Mouse (Mus musculus): ENCODE results near the gene Ddah1. TPM values are rescaled to one million over a fixed set of nuclear protein-coding genes. Genes with fewer than 3 reads are reported as not detected.

The Ddah1 gene
- polyA plus RNA-seq, 1 experiment, result 43.7 TPM

DNA sequence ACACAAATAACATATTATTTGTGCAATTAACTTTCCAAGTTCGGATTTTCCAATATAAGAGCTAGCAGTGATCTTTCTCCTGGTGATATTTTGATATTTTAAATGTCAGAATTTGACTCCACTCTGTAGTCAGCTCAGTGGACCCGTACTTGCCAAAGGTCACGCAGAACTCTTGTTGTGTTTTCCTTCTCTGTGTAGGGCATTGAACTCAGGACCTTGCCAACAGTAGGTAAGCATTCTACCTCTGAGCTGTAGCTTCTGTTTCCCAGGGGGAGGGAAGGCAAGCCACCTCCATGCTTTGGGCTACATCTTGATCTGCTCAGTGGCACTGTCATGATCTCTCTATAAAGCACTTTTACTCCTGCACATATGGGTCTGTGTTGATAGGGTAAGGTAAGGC lies 2.1 kb downstream of the Ddah1 start:
- Histone ChIP-seq H3K4me3 (ENCODE audit: low read depth, low read length) (no peak overlapping the region), H3K9ac (ENCODE audit: low read depth, poor library complexity, severe bottlenecking) (no peak overlapping the region), H3K9me3 (replicated peaks; ENCODE audit: control insufficient read depth, insufficient read depth, low read length, poor library complexity, severe bottlenecking) (no peaks in the 10 kb centered on the region), H3K4me1 (ENCODE audit: control insufficient read depth, insufficient read depth, low read length) (peaks cover 5% of the 10 kb centered on the region), H3K27me3 (ENCODE audit: control insufficient read depth, insufficient read depth, low read length, poor library complexity, severe bottlenecking) (no peaks in the 10 kb centered on the region; the same call in 1 of the 2 replicates), H3K27ac (ENCODE audit: insufficient read depth, low read length) (no peak overlapping the region), H3K36me3 (ENCODE audit: control insufficient read depth, insufficient read depth, low read length, poor library complexity, severe bottlenecking) (no peaks in the 10 kb centered on the region)
- TF ChIP-seq POLR2A (IDR thresholded peaks at IDR 0.05; ENCODE audit: insufficient read depth, low read length) (no peak), EP300 (IDR thresholded peaks at IDR 0.05; ENCODE audit: insufficient read depth, low read depth, low read length) (no peak), CTCF (IDR thresholded peaks at IDR 0.05; ENCODE audit: low read depth, low read length) (no peak)

DNA sequence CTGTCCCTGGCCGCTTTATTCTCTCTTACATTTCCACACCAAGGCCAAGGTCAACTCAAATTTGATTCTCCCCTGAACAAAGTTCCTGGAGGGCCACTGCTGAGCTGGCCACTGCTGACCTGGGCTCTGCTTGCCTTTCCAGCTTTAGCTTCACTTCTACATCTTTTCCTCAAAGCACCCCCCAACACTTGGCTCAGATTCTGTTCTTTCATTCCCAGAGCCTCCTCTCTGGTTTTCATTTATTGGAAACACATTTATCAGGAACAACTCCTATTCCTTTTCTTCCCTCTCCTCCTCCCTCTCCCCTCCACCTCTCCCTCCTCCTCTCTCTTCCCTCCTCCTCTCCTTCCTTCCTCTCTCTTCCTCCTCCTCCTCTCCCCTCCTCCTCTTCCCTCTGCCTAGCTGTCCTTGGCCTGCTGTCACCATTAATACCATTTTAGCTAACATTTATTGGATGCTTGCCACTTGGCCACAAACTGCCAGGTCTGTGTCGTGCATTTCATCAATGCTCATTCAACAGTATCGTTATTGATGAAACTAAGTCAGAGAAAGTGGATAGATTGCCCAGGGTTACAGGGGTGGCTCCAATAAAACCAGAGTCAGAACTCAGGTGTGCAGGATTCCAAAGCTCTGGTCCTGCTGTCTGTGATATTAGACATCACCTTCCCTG lies 3.2 kb downstream of the Ddah1 start:
- no peaks in the 10 kb centered on the region for H3K9me3 ChIP-seq (replicated peaks; ENCODE audit: control insufficient read depth, insufficient read depth, low read length, poor library complexity, severe bottlenecking)
- no peak overlapping the region for H3K9ac ChIP-seq (ENCODE audit: low read depth, poor library complexity, severe bottlenecking)
- no peaks in the 10 kb centered on the region; the same call in 1 of the 2 replicates for H3K27me3 ChIP-seq (ENCODE audit: control insufficient read depth, insufficient read depth, low read length, poor library complexity, severe bottlenecking)
- no peak overlapping the region for H3K4me3 ChIP-seq (ENCODE audit: low read depth, low read length)
- H3K36me3 ChIP-seq (ENCODE audit: control insufficient read depth, insufficient read depth, low read length, poor library complexity, severe bottlenecking), result no peaks in the 10 kb centered on the region
- H3K4me1 ChIP-seq (ENCODE audit: control insufficient read depth, insufficient read depth, low read length), result peaks cover 5% of the 10 kb centered on the region
- TF ChIP-seq EP300 (IDR thresholded peaks at IDR 0.05; ENCODE audit: insufficient read depth, low read depth, low read length) (no peak), CTCF (IDR thresholded peaks at IDR 0.05; ENCODE audit: low read depth, low read length) (no peak), POLR2A (IDR thresholded peaks at IDR 0.05; ENCODE audit: insufficient read depth, low read length) (no peak)
- H3K27ac ChIP-seq (ENCODE audit: insufficient read depth, low read length), result no peak overlapping the region

DNA sequence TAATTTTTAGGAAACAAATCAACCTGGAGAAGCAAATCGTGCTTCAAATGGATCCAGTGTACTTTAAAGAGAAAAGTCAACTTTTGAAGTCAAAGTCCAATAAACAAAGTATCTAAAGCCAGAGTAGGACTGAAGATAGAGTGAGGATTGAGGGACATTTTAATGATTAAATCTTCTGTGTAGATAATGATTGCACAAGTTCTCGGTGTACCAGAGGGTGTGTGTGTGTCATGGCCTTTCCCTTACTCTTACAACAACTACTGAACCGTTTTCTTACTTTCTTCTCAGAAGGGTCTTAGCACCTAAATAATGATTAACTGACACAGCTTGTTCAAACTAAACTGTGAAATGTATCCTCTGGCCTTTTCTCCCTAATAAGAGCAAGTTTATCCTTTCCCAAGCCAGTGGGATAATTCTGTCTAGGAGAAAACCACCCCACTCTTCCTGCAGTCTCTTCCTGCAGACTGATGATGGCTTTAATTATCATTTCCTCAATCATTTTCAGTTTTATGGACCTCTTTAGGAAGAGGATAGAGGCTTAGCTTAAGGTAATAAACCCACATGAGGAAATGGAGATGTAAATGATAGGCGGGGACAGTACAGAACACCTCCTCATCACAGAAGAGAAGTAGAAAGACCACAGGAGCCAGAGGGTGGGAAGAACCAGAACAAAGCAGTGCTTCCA lies 4.6 kb downstream of the Ddah1 start:
- no peak overlapping the region for H3K4me3 ChIP-seq (ENCODE audit: low read depth, low read length)
- H3K27ac ChIP-seq (ENCODE audit: insufficient read depth, low read length), result no peak overlapping the region
- H3K4me1 ChIP-seq (ENCODE audit: control insufficient read depth, insufficient read depth, low read length), result peaks cover 5% of the 10 kb centered on the region
- no peaks in the 10 kb centered on the region for H3K36me3 ChIP-seq (ENCODE audit: control insufficient read depth, insufficient read depth, low read length, poor library complexity, severe bottlenecking)
- no peaks in the 10 kb centered on the region for H3K27me3 ChIP-seq (ENCODE audit: control insufficient read depth, insufficient read depth, low read length, poor library complexity, severe bottlenecking)
- H3K9me3 ChIP-seq (replicated peaks; ENCODE audit: control insufficient read depth, insufficient read depth, low read length, poor library complexity, severe bottlenecking), result no peaks in the 10 kb centered on the region
- no peak for TF ChIP-seq POLR2A (IDR thresholded peaks at IDR 0.05; ENCODE audit: insufficient read depth, low read length)
- TF ChIP-seq CTCF (IDR thresholded peaks at IDR 0.05; ENCODE audit: low read depth, low read length), result no peak
- H3K9ac ChIP-seq (ENCODE audit: low read depth, poor library complexity, severe bottlenecking), result no peak overlapping the region

DNA sequence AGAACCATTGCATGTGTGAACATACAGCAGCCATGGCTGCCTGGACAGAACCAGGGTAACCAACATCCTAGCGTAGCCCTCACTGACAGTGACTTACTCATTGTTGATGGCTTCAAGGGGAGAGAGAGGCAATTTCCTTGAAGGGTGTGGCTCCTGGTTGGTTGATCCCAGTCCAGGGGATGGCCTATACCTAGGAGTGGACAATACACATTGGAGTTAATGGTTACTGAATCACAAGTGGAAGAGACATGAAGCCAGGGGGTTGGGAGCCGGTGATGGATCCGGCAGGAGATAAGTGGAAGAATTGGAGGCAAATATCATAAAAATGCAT lies 5.1 kb downstream of the Ddah1 start:
- Histone ChIP-seq H3K27ac (ENCODE audit: insufficient read depth, low read length) (no peak overlapping the region), H3K4me1 (ENCODE audit: control insufficient read depth, insufficient read depth, low read length) (peaks cover 2% of the 10 kb centered on the region), H3K9me3 (replicated peaks; ENCODE audit: control insufficient read depth, insufficient read depth, low read length, poor library complexity, severe bottlenecking) (no peaks in the 10 kb centered on the region), H3K36me3 (ENCODE audit: control insufficient read depth, insufficient read depth, low read length, poor library complexity, severe bottlenecking) (no peaks in the 10 kb centered on the region), H3K9ac (ENCODE audit: low read depth, poor library complexity, severe bottlenecking) (no peak overlapping the region), H3K27me3 (ENCODE audit: control insufficient read depth, insufficient read depth, low read length, poor library complexity, severe bottlenecking) (no peaks in the 10 kb centered on the region), H3K4me3 (ENCODE audit: low read depth, low read length) (no peak overlapping the region)
- no peak for TF ChIP-seq POLR2A (IDR thresholded peaks at IDR 0.05; ENCODE audit: insufficient read depth, low read length)
- TF ChIP-seq EP300 (IDR thresholded peaks at IDR 0.05; ENCODE audit: insufficient read depth, low read depth, low read length), result no peak
- TF ChIP-seq CTCF (IDR thresholded peaks at IDR 0.05; ENCODE audit: low read depth, low read length), result no peak

DNA sequence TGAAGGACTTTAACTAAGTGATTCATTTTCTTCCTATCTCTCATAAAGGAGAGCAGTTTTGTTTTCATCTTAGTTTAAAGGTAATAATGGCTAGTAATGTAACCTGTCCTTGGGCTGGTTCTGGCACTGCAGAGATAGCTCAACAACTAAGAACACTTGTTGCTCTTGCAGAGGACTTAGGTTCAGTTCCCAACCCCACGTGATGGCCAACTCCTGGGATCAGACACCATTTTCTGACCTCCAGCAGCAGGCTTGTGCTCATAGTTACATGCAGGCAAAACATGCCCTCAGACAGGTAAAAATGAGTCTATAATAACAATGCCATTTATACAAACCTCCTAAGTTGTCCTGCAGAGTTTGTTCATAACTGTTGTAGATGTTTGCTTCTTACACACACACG lies 5.9 kb downstream of the Ddah1 start:
- H3K4me1 ChIP-seq (ENCODE audit: control insufficient read depth, insufficient read depth, low read length), result peaks cover 2% of the 10 kb centered on the region
- H3K36me3 ChIP-seq (ENCODE audit: control insufficient read depth, insufficient read depth, low read length, poor library complexity, severe bottlenecking), result no peaks in the 10 kb centered on the region
- no peak overlapping the region for H3K9ac ChIP-seq (ENCODE audit: low read depth, poor library complexity, severe bottlenecking)
- no peak overlapping the region for H3K27ac ChIP-seq (ENCODE audit: insufficient read depth, low read length)
- H3K27me3 ChIP-seq (ENCODE audit: control insufficient read depth, insufficient read depth, low read length, poor library complexity, severe bottlenecking), result no peaks in the 10 kb centered on the region
- no peaks in the 10 kb centered on the region for H3K9me3 ChIP-seq (replicated peaks; ENCODE audit: control insufficient read depth, insufficient read depth, low read length, poor library complexity, severe bottlenecking)
- no peak overlapping the region for H3K4me3 ChIP-seq (ENCODE audit: low read depth, low read length)
- TF ChIP-seq POLR2A (IDR thresholded peaks at IDR 0.05; ENCODE audit: insufficient read depth, low read length) (no peak), CTCF (IDR thresholded peaks at IDR 0.05; ENCODE audit: low read depth, low read length) (no peak), EP300 (IDR thresholded peaks at IDR 0.05; ENCODE audit: insufficient read depth, low read depth, low read length) (no peak)

DNA sequence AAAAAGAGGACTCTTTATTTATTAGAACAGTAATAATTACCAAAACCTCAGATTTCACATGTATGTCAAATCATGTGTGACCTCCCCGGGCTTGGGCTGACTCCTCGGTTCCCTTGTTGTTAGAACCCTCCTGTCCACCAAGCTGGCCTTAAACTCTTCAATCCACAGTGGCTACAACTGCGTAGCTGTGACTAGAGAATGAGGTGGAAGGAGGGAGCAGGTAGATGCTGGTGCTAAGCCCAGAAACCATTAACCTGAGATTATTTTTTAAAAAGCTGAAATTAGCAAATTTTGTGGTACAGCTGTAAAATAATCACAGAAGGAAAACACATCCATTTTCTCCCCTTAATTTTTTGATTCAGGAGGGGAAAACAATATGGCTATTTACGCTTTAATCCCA lies 10.0 kb downstream of the Ddah1 start:
- no peaks in the 10 kb centered on the region for H3K9me3 ChIP-seq (replicated peaks; ENCODE audit: control insufficient read depth, insufficient read depth, low read length, poor library complexity, severe bottlenecking)
- no peak overlapping the region for H3K27ac ChIP-seq (ENCODE audit: insufficient read depth, low read length)
- H3K36me3 ChIP-seq (ENCODE audit: control insufficient read depth, insufficient read depth, low read length, poor library complexity, severe bottlenecking), result no peaks in the 10 kb centered on the region
- H3K4me3 ChIP-seq (ENCODE audit: low read depth, low read length), result no peak overlapping the region
- TF ChIP-seq POLR2A (IDR thresholded peaks at IDR 0.05; ENCODE audit: insufficient read depth, low read length), result no peak
- no peak for TF ChIP-seq CTCF (IDR thresholded peaks at IDR 0.05; ENCODE audit: low read depth, low read length)
- no peak for TF ChIP-seq EP300 (IDR thresholded peaks at IDR 0.05; ENCODE audit: insufficient read depth, low read depth, low read length)
- no peak overlapping the region for H3K9ac ChIP-seq (ENCODE audit: low read depth, poor library complexity, severe bottlenecking)
- H3K4me1 ChIP-seq (ENCODE audit: control insufficient read depth, insufficient read depth, low read length), result peaks cover 2% of the 10 kb centered on the region
- no peaks in the 10 kb centered on the region for H3K27me3 ChIP-seq (ENCODE audit: control insufficient read depth, insufficient read depth, low read length, poor library complexity, severe bottlenecking)

All from ES-Bruce4 (cell line).